Mouse (Mus musculus): ENCODE data around the gene Arhgef16. TPM values are rescaled to one million over a fixed set of nuclear protein-coding genes. Genes with fewer than 3 reads are reported as not detected.

The Arhgef16 gene
- total and polyA plus RNA-seq, 3 experiments = not detected

DNA sequence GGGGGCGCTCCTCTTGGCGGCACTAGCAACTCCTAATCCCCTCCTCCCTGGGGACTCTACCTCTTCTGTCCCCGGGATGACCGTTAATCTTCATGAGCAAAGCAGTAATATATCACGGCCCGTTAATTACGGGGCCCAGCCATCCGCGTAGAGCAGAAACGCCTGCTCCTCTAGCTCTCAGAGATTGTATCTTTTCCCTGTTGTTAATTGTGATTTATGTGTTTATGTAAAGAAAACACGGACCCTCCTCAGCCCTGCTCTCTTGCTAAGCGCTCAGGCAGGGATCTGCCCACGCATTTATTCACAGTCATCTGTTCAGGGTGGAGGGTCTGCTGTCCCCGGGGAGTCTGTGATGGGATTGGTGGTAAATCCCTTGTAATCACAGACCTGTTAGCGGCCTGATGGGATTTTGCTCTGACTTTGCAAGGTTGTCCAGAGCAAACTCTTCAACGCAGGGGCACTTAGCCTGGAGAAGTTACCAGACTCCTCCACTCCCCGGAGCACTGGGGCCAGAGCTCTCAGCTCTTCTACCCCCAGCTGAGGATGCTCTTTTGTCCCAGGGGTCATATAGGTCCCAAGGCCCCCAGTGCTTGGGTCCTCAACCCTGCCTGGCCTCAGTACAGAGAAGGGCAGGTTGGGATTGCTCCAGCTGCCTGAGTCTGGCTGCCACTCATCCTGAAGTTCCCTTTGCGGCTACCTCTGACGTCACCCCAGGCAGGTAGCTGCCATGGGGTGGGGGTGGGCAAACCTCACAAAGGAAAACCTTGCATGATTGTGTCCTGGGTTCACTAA lies 45.5 kb upstream of the Arhgef16 start:
- no peak overlapping the region for H3K4me2 ChIP-seq (ENCODE audit: insufficient read depth, low read depth, poor library complexity, severe bottlenecking)
- no peak overlapping the region for H3K9ac ChIP-seq (ENCODE audit: insufficient read depth, low read depth)
- dilution Hi-C loops (cut with MboI; ENCODE audit: extremely low pct_ligation_motif_present, extremely low pct_unique_long_range_greater_than_20kb, low sequenced_read_pairs) = no loop called here
- H3K79me2 ChIP-seq (replicated peaks; ENCODE audit: control insufficient read depth, extremely low read depth, insufficient read depth, poor library complexity, severe bottlenecking) = no peaks in the 10 kb centered on the region
- no peak overlapping the region for H3K4me3 ChIP-seq (replicated peaks in 1 of 3; ENCODE audit: low read depth in 2 of 3, low read length in 2 of 3, poor library complexity in 1 of 3)
- TF ChIP-seq POLR2AphosphoS2 (IDR thresholded peaks at IDR 0.05; ENCODE audit: low read depth, low read length) = no peak
- no peak for TF ChIP-seq EP300 (IDR thresholded peaks at IDR 0.05; ENCODE audit: low read length)
- TF ChIP-seq TBP (conservative IDR thresholded peaks at IDR 0.05; ENCODE audit: low read depth, low read length) = no peak
- no peak for TF ChIP-seq PAX5 (IDR thresholded peaks at IDR 0.05; ENCODE audit: low read length)
- no peak for TF ChIP-seq HCFC1 (IDR thresholded peaks at IDR 0.05; ENCODE audit: low read depth, low read length)
- TF ChIP-seq TCF12 (IDR thresholded peaks at IDR 0.05; ENCODE audit: low read depth, low read length) = no peak
- no peak for TF ChIP-seq CTCF (conservative IDR thresholded peaks at IDR 0.05 in 1 of 2, IDR thresholded peaks at IDR 0.05 in 1 of 2; ENCODE audit: low read depth in 2 of 2, low read length in 2 of 2)
- TF ChIP-seq UBTF (IDR thresholded peaks at IDR 0.05; ENCODE audit: low read depth, low read length) = no peak
- no peak for TF ChIP-seq E2F4 (IDR thresholded peaks at IDR 0.05; ENCODE audit: insufficient replicate concordance, low read depth, low read length)
- TF ChIP-seq SIN3A (IDR thresholded peaks at IDR 0.05; ENCODE audit: low read length) = no peak
- no peak for TF ChIP-seq MYC (IDR thresholded peaks at IDR 0.05; ENCODE audit: low read depth, low read length)
- no peak for TF ChIP-seq RAD21 (IDR thresholded peaks at IDR 0.05; ENCODE audit: low read depth, low read length)
- TF ChIP-seq ZKSCAN1 (IDR thresholded peaks at IDR 0.05; ENCODE audit: borderline replicate concordance, low read depth, low read length) = no peak
- TF ChIP-seq MAFK (IDR thresholded peaks at IDR 0.05; ENCODE audit: insufficient replicate concordance, low read length) = no peak
- TF ChIP-seq ETS1 (conservative IDR thresholded peaks at IDR 0.05; ENCODE audit: low read depth, low read length) = no peak
- no peak for TF ChIP-seq IRF4 (IDR thresholded peaks at IDR 0.05; ENCODE audit: low read depth, low read length)
- no peak for TF ChIP-seq POLR2A (IDR thresholded peaks at IDR 0.05; ENCODE audit: low read depth, low read length)
- no peak for TF ChIP-seq MAZ (IDR thresholded peaks at IDR 0.05; ENCODE audit: low read depth, low read length)
- no peaks in the 10 kb centered on the region for H3K27me3 ChIP-seq (replicated peaks)
- peaks cover 95% of the 10 kb centered on the region for H3K9me3 ChIP-seq (replicated peaks; ENCODE audit: low read length)
- H3K36me3 ChIP-seq (replicated peaks in 1 of 2; ENCODE audit: control insufficient read depth in 1 of 2, insufficient read depth in 1 of 2, low read length in 1 of 2) = no peaks in the 10 kb centered on the region
- H3K4me1 ChIP-seq (ENCODE audit: control insufficient read depth in 1 of 2, insufficient read depth in 2 of 2) = no peaks in the 10 kb centered on the region
- in situ Hi-C loops (cut with MboI; ENCODE audit: low pct_ligation_motif_present, low pct_unique_long_range_greater_than_20kb, low sequenced_read_pairs) = no loop called here
- no peak for DNase-seq (ENCODE audit: extremely low read depth)
- no peak overlapping the region for H3K27ac ChIP-seq (ENCODE audit: insufficient read depth, low read depth)

DNA sequence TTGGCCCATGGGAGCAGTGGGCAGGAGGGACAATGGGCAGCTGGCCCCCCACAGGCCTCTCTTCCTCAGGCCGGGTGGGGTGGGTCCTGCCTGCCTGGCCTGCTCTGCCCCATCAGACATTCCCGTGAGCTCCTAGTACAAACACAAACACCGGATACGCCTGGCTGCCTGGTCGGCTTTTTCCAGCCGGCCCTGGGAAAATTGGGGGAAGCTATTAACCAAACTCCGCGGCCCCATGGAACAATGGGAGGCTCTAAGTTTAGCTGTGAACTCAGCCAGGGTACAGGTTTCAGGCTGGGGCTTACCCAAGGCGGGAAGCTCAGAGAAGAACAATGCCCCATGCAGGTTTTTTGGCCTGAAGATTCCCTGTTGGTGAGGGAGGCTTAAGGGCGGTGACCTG lies 35.2 kb upstream of the Arhgef16 start:
- peaks cover 97% of the 10 kb centered on the region for H3K9me3 ChIP-seq (replicated peaks; ENCODE audit: low read length)
- dilution Hi-C loops (cut with MboI; ENCODE audit: extremely low pct_ligation_motif_present, extremely low pct_unique_long_range_greater_than_20kb, low sequenced_read_pairs) (no loop called here), in situ Hi-C loops (cut with MboI; ENCODE audit: low pct_ligation_motif_present, low pct_unique_long_range_greater_than_20kb, low sequenced_read_pairs) (no loop called here)

More for the DNA sequence above, 35.2 kb upstream of the Arhgef16 start:
- Histone ChIP-seq H3K27me3 (replicated peaks) (no peaks in the 10 kb centered on the region), H3K27ac (ENCODE audit: insufficient read depth, low read depth) (no peak overlapping the region), H3K4me1 (ENCODE audit: control insufficient read depth in 1 of 2, insufficient read depth in 2 of 2) (no peaks in the 10 kb centered on the region), H3K9ac (ENCODE audit: insufficient read depth, low read depth) (no peak overlapping the region), H3K4me2 (ENCODE audit: insufficient read depth, low read depth, poor library complexity, severe bottlenecking) (no peak overlapping the region), H3K36me3 (replicated peaks in 1 of 2; ENCODE audit: control insufficient read depth in 1 of 2, insufficient read depth in 1 of 2, low read length in 1 of 2) (no peaks in the 10 kb centered on the region), H3K79me2 (replicated peaks; ENCODE audit: control insufficient read depth, extremely low read depth, insufficient read depth, poor library complexity, severe bottlenecking) (no peaks in the 10 kb centered on the region), H3K4me3 (replicated peaks in 1 of 3; ENCODE audit: low read depth in 2 of 3, low read length in 2 of 3, poor library complexity in 1 of 3) (no peak overlapping the region)
- DNase-seq (ENCODE audit: extremely low read depth) = no peak
- TF ChIP-seq JUND (conservative IDR thresholded peaks at IDR 0.05; ENCODE audit: low read depth, low read length) (no peak), USF1 (IDR thresholded peaks at IDR 0.05; ENCODE audit: low read depth, low read length) (no peak), MAZ (IDR thresholded peaks at IDR 0.05; ENCODE audit: low read depth, low read length) (no peak), BHLHE40 (IDR thresholded peaks at IDR 0.05; ENCODE audit: low read depth, low read length) (no peak), PAX5 (IDR thresholded peaks at IDR 0.05; ENCODE audit: low read length) (no peak), RCOR1 (conservative IDR thresholded peaks at IDR 0.05; ENCODE audit: low read depth, low read length) (no peak), TBP (conservative IDR thresholded peaks at IDR 0.05; ENCODE audit: low read depth, low read length) (no peak), MXI1 (IDR thresholded peaks at IDR 0.05; ENCODE audit: low read depth, low read length) (no peak), SIN3A (IDR thresholded peaks at IDR 0.05; ENCODE audit: low read length) (no peak), HCFC1 (IDR thresholded peaks at IDR 0.05; ENCODE audit: low read depth, low read length) (no peak), TCF12 (IDR thresholded peaks at IDR 0.05; ENCODE audit: low read depth, low read length) (no peak), RAD21 (IDR thresholded peaks at IDR 0.05; ENCODE audit: low read depth, low read length) (no peak)
